Mouse (Mus musculus): ENCODE data around the gene Cldn13.

Cldn13 gene

DNA sequence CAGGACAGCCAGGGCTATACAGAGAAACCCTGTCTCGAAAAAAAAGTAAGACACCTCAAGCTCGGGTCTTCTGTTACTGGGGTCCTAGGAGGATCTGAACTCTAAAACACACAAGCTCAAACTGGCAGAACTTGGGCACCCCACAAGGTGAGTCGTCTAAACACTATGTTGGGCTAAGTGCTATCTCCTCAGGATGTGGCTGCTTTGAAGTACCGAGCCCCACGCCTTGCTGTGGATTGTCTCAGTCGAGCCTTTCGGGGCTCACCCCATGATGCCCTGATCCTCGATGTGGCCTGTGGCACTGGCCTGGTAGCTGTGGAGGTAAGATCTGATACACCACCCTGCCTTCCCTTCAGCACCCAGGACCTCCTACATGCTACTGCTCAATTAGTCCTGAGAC is 18.0 kb upstream of the Cldn13 start:
- no peak for DNase-seq

DNA sequence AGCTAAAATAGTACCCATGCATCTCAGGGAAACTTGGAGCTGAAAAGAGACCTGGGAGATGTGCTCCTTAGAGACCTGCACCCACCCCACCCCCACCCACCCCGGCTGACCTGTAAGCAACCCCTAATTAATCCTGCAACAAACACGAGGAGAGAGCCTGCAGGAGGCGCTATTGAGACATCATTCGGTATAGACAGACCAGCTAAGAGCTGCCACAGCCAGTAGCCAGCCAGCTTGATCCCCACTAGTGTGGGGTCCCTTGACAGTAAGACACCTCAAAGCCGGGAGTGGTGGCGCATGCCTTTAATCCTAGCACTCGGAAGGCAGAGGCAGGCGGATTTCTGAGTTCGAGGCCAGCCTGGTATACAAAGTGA is 17.6 kb upstream of the Cldn13 start:
- DNase-seq = no peak

DNA sequence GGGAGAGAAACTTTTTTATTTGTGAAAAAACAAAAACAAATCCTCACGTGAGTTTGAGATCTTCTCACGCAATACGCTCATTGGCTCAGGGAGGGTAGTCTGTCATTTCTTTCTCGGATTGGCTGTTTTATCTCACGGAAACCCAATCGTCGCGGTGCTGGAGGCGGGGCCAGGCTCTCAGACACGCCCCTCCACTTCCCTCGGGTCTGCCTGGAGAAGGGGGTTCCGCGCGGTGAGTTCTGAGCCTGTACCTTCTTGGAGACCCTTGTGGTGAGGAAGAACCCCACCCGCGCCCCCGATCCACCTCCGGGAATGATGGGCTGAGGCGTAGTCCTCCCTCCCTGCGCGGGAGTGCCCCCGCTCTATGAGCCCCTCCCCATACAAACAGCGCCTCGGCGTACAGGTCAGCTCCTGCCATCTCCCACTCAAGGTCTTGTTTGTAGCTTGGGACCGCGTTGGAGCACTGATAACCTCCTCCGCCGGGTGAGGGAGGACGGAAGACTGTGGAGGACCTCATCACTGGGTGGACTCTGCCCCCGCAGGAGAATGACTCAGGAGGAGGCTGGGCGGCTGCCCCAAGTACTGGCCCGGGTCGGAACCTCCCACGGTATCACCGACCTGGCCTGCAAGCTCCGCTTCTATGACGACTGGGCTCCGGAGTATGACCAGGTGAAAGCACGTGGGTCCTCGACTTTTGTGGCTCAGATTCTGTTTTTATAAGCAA is 17.0 kb upstream of the Cldn13 start, which contains the start of gene Mettl27:
Gene Mettl27 (plus strand): TSS at position 190 of the 724 bp plus-strand sequence.
- peak; percentile 82 for DNase-seq

DNA sequence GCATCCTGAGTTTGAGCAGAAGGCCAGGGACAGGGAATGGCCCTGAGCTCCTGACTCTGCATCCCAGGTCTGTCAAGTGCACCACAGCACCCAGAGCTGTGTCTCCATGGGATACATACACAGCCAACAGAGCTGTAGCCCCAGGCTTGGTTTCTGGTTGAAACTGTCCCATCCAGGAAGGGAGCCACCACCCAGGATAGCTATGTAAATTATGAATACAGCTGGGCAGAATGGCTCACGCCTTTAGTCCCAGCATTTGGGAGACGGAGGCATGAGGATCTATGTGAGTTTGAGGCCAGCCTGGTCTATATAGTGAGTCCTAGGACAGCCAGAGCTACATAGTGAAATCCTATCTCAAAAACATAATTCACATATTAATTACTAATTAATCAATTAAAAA is 14.7 kb upstream of the Cldn13 start:
- no peak for DNase-seq

DNA sequence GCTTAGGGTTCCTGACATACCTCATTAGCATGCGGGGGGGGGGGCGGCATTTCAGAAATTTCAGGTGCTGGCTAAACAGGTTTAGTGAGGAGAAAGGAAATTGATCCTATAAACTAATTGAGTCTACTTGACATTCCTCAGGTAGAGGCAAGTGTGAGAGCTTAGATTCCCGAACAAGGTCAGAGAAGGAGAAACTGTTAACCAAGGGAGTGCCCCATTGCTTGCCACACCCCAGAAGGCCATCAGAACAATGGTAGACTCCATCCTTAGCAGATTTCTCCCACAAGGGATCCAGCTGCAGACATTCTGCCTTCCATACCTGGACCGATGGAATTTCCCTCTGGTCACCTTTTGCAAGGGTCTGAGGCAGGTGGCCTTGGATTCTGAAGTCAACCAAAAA is 11.4 kb upstream of the Cldn13 start:
- no peak for DNase-seq

DNA sequence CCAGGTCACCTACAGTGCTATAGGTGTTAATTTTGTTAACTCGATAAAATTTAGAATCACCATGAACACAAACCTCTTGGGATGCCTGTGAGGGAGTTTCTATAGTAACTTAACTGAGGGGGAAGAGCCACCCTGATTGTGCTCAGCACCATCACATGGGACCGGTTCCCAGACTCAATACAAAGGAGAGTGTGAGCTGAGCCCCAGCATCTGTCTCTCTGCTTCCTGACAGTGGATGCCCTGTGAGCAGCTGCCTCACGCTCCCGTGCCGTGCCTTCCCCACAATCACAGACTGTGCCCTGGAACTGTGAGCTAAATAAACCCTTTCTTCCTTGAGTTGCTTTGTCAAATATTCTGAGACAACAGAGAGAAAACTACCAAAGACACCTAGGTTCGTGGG is 7.8 kb upstream of the Cldn13 start:
- no peak for DNase-seq

DNA sequence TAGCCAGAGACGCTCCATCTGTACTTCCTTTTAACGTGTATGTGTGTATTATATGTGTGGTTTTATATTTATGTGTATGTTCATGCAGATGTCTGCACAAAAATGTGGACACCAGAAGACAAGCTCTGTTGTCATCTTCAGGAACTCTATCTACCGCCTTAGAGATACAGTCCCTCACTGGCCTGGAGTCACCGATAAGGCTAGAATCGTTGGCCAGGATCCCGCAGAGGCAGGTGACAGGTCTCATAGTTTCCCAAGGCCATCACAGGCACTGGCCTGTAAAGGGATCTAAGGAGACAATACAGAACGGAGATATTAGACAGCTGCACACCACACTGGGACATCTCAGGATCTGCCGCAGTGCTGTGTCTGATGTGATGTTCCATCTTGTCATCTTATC is 5.8 kb upstream of the Cldn13 start:
- DNase-seq = no peak

DNA sequence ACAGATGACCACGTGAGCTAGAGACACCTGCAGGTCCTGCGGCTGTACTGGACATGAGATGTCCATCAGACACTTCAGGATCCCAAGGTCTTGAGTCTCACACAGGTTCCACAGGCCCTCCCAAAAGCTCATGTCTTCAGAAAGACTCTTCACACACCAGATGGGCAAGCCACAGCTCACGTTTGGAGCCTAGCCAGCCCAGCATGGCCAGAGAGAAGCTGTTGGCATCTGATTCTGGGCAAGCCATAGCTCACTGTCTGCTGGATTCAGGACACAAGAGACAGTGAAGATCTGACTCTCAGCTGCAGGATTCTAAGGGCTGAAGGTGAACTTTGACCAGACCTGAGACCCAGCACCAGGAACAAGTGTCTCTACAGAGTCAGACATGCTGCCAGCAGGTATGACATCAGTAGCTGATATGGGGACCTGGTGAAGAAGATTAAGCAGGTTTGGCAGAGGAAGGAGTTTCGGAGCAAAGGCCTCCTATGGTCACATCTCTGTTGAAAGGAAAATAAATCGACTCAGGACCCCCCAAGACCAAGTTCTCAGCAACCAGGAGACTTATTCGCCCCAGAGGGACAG is 4.9 kb upstream of the Cldn13 start:
- no peak for DNase-seq

DNA sequence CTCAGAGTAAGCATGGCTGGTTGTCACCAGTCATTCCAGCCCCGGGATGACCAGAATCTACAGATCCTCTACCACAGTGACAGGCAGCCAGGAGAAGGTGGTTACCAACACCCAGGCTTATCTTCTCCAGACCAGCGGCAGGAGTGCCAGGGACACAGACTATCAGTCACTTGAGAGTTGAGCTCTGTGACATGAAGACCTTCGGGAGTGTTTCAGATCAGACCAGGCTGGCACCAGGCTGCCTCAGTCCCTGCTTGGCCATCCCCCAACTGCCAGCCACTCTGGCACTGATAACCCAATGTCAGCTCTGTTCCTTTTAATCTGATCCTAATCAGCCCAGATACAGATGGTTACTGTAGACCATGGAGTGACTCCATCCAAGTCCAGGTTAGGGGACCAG is 3.8 kb upstream of the Cldn13 start:
- DNase-seq = no peak

DNA sequence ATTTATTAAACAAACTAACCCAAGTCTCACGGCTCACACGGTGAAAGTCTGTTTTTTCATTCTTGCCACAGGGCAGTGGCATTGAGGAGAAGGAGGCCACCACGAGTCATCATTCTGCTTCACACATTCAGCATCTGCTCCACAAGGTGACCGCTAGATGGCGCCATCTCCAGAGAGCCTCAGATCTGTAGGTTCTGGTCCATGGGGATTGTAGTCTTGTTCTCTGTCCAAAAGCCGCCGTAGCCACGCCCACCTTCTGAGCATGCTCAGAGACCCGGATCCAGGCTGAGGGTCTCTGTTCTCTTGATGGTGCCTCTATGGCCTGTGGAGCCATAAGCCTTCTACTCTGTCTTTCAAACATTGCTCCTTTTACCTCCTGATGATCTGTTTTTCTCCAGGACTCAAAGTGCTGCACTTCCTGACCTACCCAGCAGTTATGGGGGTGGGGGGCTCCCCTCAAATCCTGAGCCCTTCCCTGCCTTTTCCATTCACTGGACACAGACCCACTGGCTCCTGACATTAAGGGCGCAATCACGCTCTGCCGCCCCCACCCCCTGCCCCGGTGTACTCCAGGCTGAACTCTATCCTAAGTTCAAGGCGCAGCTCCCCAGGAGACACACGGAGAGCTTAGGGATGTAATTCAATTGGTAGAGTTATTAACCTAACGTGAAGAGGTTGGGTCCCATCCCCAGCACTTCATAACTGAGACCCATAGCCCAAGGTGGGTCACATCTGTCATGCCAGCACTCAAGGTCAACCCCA is 2.9 kb upstream of the Cldn13 start:
- no peak for DNase-seq

DNA sequence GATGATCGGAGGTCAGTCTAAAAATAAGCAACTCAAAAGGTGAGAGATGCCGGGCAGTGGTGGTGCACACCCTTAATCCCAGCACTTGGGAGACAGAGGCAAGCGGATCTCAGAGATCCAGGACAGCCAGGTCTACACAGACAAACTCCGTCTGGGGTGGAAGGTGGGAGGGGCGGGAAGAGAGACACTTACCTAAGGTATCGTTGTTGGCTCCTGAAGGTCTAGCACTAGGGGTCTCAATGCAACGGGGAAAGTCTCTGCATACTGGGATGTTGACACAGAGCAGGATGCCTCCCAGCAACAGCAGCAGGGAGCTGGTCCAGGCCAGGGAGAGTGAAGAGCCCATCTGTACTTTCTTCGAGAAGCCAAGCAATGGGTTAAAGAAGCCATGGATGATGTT is 816 bp downstream of the Cldn13 start:
- DNase-seq = no peak

DNA sequence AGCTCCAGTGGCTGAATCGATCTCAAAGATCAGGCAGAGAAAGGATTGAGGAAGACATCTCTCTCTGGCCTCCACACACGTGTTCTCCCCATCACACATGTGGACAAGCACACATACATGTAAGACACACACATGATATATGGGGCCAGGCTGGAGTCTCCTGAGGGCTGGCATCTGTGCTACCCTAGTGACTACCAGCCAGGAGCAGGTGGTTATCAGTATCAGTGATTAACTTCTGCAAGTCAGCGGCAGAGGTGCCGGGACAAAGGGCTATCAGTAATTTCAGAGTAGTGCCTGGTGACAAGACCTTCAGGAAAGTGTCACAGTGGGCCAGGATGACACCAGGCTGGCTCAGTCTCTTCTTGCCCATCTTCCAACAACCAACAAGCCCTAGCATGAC is 1.6 kb downstream of the Cldn13 start:
- DNase-seq = no peak

DNA sequence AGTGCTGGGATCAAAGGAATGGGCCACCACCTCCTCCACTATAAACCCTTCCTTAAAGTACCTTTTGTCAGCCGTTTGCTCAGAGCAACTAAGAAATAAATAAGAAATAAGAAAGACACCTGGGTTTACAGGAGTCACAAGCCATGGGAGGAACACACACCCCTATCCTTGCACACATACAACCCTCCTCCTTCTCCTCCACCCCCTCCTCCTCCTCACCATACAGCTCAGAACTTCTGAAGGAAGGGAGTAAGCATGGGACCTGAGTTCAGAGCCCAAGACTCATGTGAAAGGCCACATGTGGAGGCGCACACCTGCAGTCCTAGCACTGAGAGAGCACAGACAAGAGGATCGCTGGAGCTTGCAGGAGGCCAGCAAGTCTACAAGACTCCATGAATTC is 2.0 kb downstream of the Cldn13 start:
- no peak for DNase-seq

DNA sequence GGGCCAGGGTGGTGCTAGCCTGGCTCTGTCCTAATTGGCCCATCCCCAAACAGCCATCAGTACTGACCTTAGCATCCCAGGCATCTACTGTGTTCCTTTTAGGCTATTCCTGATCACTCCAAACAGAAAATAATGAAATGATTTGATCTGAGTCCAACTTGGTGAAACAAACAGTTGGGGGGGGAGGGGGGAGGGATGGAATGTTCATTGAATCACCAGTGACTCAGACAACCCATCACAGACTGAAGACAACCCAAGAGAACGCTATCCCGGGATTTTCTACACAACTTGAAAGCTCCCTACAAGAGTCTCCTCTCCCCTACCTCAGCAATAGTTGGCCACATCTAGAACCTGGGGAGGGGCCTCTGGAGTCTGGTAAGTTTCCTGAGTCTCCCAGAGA is 3.4 kb downstream of the Cldn13 start:
- no peak for DNase-seq

DNA sequence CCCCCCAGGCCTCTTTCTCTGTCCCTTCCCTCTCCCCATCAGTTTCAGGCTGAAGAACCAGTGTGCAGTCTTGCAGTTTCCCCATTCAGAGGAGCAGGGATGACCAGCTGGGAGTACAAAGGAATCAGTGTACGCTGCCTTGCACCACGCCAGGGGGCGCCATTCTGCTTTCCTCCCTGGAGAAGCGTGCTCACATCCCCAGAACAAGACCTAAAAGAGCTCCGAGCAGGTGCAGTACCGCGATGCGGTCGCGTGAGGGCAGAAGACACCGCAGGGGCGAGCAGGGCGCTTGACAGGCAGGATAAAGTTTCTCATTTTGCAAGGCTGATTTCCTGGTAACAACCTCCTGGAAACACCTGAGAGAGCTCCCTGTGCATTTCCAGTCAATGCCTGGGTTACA is 8.2 kb downstream of the Cldn13 start:
- peak; percentile 92 for DNase-seq

DNA sequence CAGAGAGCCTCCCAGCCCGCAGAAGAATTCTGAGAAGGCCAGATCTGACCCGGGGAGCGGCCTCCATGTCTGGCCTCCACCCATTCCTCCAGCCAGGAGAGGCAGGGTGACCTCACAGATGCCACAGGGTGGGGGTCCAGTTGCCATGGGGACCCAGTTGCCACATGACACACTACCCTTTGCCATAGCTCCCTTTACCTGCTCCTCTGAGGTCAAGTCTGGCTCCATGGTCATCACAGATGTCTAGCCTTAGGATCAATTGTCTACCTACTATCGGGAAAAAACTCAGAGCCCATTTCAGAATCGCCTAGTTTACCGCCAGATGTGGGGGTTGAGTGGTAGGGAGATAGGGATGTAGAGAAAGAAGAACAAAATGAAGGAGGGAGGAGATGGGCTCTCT is 8.7 kb downstream of the Cldn13 start, which contains the start of gene Tmem270:
Gene Tmem270 (minus strand): TSS at position 101 of the 400 bp plus-strand sequence.
- DNase-seq = no peak

DNA sequence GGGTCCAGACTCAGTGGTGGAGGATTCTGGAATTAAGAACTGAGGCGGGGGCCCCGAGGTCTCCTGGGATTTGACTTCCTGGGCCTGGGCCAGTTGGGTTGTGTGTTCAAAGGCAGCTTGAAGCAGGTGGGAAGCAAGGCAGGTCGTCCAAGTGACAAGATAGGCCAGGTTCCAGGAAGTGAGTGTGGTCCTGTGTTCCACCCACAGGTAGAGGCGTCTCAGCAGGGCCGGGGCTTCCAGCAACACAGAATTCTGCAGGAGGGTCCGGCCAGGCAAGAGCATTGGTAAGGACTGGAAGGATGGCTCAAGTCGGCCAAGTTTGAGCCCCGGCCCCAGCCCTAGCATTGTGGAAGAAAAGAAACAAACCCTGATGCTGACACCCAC is 13.7 kb downstream of the Cldn13 start:
- DNase-seq = no peak

DNA sequence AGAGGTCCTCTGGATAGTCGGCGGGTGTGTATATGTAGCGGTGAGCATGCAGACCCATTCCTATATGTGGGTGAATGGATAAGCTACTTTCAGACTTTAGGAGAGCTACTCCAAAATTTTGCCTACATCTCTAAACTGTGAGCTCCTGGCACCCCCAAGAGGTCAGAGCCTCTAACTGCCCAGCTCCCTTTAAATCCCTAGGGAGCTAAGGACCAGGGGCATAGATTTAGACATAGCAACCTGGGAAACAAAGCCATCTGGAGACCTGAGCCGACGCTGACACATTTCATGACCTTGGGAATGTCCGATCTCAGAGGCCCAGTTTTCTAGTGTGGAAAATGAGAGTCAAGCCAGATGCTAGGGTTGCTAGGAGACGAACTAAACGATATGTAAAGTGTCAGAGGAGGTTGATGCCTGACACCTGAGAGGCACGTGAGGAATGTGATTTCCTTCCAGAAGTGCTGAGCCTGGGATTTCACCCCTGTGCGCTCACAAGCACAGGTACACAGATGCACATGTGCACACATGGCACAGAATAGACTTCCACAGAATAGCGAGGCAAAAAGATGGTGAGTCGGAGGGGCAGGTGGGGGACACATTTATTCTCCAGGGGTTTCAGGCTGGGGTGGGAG is 14.2 kb downstream of the Cldn13 start:
- DNase-seq = no peak

DNA sequence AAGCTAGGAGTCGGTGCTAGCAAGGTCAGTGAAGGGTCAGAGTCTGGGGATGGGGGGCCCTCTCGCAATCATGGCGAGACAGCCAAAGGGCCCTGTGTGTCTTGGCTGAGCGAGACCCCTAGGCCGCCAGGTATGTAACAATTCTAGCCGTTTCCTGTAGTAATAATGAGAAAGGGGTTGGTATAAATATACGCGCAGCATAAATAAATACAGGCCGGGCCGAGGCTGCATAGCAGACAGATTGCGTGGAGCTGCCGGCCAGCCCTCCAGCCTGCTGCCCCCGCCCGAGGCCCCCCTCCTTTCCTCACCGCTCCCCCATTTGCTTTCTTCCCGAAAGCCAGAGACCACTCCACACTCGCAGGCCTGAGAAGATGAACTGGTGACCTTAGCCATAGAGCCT is 17.7 kb downstream of the Cldn13 start:
- DNase-seq = no peak

DNA sequence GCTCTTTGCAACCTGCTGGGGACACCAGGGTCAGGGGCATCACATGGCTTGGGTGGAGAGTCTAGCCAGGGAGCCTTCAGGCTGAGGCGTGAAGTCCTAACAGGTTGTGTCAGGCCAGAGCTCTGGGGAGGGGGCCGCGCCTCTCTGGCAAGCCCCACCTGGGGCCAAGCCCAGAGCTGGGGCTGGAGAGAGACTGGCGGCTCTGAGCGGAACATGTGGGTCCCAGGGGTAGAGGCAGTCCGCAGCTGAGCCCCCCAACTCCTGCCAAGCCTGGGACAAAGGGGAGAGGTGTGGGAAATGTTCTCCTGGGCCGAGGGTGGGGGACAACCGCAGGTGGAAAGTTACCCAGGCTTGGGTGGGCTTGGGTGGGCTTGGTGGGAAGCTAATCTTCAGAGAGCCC is 18.4 kb downstream of the Cldn13 start:
- DNase-seq = no peak

DNA sequence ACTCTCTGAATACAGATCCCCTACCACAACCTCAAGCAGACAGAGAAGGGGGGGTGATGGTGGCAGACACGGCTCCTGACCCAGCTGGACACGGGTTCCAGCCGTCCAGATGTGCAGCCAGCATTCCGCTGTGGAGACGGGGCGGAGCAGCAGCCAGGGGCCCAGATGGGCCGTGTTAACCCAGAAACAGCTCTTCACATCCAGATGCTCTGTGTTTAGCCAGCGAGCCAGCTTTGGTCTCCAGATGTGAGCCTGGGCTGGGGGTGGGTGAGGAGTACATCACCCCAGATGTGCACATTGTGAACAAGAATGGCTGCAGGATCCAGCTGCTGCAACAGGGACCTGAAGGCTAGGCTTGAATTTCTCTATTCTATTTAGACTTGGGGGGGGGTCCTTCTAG is 20.0 kb downstream of the Cldn13 start:
- no peak for DNase-seq

DNA sequence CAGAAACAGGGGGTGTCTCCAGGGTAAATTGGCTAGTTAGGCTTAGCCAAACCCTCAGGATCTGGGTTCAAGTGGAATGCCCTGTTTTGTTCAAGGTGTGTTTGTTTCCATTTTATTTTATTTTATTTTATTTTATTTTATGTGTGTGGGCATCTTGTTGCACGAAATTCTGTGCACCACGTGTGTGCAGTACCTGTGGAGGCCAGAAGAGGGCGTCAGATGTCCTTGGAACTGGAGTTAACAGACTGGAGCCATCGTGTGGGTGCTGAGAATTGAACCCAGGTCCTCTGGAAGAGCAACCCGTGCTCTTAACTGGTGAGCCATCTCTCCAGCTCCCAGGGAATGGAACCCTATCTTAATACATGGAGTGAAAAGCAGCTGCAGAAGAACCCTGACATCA is 22.6 kb downstream of the Cldn13 start:
- no peak for DNase-seq

DNA sequence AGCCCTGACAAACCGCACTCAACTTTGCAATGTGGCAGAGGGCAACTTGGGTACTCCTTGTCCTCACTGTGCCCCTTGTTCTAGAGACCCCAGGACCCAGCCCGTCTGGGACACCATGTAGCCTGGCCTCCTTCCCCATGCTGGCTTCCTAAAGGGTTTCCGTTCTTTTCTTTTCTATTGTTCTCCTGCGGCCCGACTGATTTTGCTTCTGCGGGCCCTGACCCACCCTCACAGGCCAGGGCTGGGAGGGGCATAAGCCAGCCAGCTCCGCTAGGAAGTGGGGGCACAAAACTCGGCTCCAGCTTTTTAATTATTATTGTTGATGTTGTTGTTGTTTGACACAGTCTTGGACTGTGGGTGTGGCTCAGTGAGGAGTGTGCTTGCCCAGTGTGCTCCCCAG is 23.8 kb downstream of the Cldn13 start:
- no peak for DNase-seq

DNA sequence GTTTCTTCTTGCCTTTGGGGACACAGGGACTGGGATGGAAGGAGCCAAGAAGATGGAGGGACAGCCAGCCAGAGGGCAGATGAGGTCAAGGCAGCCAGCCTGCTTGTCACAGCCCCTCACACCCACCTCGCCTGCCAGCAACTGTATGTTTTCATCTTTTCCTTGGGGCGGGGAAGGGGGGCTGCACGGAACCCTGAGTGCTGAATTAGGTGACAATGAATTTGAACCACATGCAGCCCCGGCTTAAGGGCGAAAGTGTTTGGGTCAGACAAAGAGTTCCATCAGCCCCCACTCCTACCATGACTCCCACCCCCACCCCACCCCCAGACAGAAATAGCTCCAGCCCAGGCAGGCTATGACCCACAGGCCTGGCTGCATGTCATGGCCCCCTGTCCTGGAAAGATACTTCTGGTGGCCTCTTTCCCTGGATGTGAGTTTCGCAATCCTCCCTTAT is 24.7 kb downstream of the Cldn13 start:
- DNase-seq = no peak
